Mouse (Mus musculus): ENCODE measurements around the gene Gm26661. TPM values are rescaled to one million over a fixed set of nuclear protein-coding genes. Genes with fewer than 3 reads are reported as not detected.

The Gm26661 gene
- polyA plus RNA-seq, 1 experiment from 2014 or later: not detected

GRCm38 (mm10) chr14:7826151-7826937, 35.0 kb downstream of the Gm26661 start:
- 35% methylated on average over 10 of the region's 10 CpGs for WGBS
- Histone ChIP-seq H3K9me3 (no peaks in the 10 kb centered on the region), H3K36me3 (no peaks in the 10 kb centered on the region), H3K4me2 (no peak overlapping the region), H3K27me3 (no peaks in the 10 kb centered on the region), H3K9ac (peak overlapping the region; percentile 20; the same call in 1 of the 2 replicates), H3K4me1 (replicated peaks) (peaks cover 37% of the 10 kb centered on the region), H3K4me3 (no peak overlapping the region), H3K27ac (peak overlapping the region; percentile 61)
- ATAC-seq (ENCODE audit: low FRiP score): peak; percentile 40; the same call in 1 of the 2 replicates

GRCm38 (mm10) chr14:7829181-7829580, 37.8 kb downstream of the Gm26661 start:
- Histone ChIP-seq H3K9ac (no peak overlapping the region), H3K27ac (no peak overlapping the region), H3K9me3 (no peaks in the 10 kb centered on the region), H3K36me3 (no peaks in the 10 kb centered on the region), H3K27me3 (no peaks in the 10 kb centered on the region), H3K4me2 (no peak overlapping the region), H3K4me3 (no peak overlapping the region), H3K4me1 (replicated peaks) (peaks cover 35% of the 10 kb centered on the region)
- WGBS: 88% methylated on average over 2 of the region's 2 CpGs
- ATAC-seq (ENCODE audit: low FRiP score): no peak

- Histone ChIP-seq H3K9me3 (no peaks in the 10 kb centered on the region), H3K4me2 (no peak overlapping the region), H3K27ac (no peak overlapping the region), H3K4me3 (no peak overlapping the region), H3K4me1 (replicated peaks) (0 out of 2 replicates have a peak, but pooled peaks cover 18% of the 10 kb centered on the region), H3K27me3 (no peaks in the 10 kb centered on the region), H3K36me3 (no peaks in the 10 kb centered on the region), H3K9ac (no peak overlapping the region)
- no peak for ATAC-seq (ENCODE audit: low FRiP score)
- 62% methylated on average over 1 of the region's 1 CpGs for WGBS
Measured at GRCm38 (mm10) chr14:7831770-7832439, 40.5 kb downstream of the Gm26661 start.

- H3K9me3 ChIP-seq: no peaks in the 10 kb centered on the region
- H3K4me3 ChIP-seq: no peak overlapping the region
- no peak overlapping the region for H3K9ac ChIP-seq
- no peaks in the 10 kb centered on the region for H3K27me3 ChIP-seq
- H3K4me2 ChIP-seq: no peak overlapping the region
- WGBS: 95% methylated on average over 5 of the region's 5 CpGs
- H3K4me1 ChIP-seq (replicated peaks): 0 out of 2 replicates have a peak, but pooled peaks cover 14% of the 10 kb centered on the region
- no peak for ATAC-seq (ENCODE audit: low FRiP score)
- H3K36me3 ChIP-seq: no peaks in the 10 kb centered on the region
- no peak overlapping the region for H3K27ac ChIP-seq
Measured at GRCm38 (mm10) chr14:7832440-7832783, 41.0 kb downstream of the Gm26661 start.

GRCm38 (mm10) chr14:7833458-7833857, 42.1 kb downstream of the Gm26661 start:
- no peak overlapping the region for H3K4me3 ChIP-seq
- WGBS: 76% methylated on average over 4 of the region's 4 CpGs
- no peak for ATAC-seq (ENCODE audit: low FRiP score)

GRCm38 (mm10) chr14:7838564-7839089, 47.2 kb downstream of the Gm26661 start:
- 88% methylated on average over 5 of the region's 5 CpGs for WGBS
- Histone ChIP-seq H3K9me3 (no peaks in the 10 kb centered on the region), H3K27me3 (no peaks in the 10 kb centered on the region), H3K4me3 (no peak overlapping the region), H3K4me2 (no peak overlapping the region), H3K27ac (no peak overlapping the region), H3K9ac (no peak overlapping the region), H3K4me1 (replicated peaks) (peaks cover 13% of the 10 kb centered on the region), H3K36me3 (no peaks in the 10 kb centered on the region)
- ATAC-seq (ENCODE audit: low FRiP score): no peak

More at GRCm38 (mm10) chr14:7833458-7833857, 42.1 kb downstream of the Gm26661 start:
- Histone ChIP-seq H3K27me3 (no peaks in the 10 kb centered on the region), H3K27ac (no peak overlapping the region), H3K9me3 (no peaks in the 10 kb centered on the region), H3K4me2 (no peak overlapping the region), H3K4me1 (replicated peaks) (peaks cover 14% of the 10 kb centered on the region; the same call in 1 of the 2 replicates), H3K9ac (no peak overlapping the region), H3K36me3 (no peaks in the 10 kb centered on the region)

GRCm38 (mm10) chr14:7839950-7840514, 48.6 kb downstream of the Gm26661 start:
- no peaks in the 10 kb centered on the region for H3K27me3 ChIP-seq
- H3K4me2 ChIP-seq: no peak overlapping the region
- H3K4me3 ChIP-seq: no peak overlapping the region
- no peak overlapping the region for H3K27ac ChIP-seq
- H3K9me3 ChIP-seq: no peaks in the 10 kb centered on the region
- no peak for ATAC-seq (ENCODE audit: low FRiP score)
- no peak overlapping the region for H3K9ac ChIP-seq
- H3K36me3 ChIP-seq: no peaks in the 10 kb centered on the region
- H3K4me1 ChIP-seq (replicated peaks): peaks cover 12% of the 10 kb centered on the region
- 63% methylated on average over 8 of the region's 8 CpGs for WGBS

Other genes with a start within 250 kb of the Gm26661 start
- gene Gm3558, start 223.0 kb upstream of the Gm26661 start, polyA plus RNA-seq (2015; fragmentation: Nextera tagmentation; extraction: Ambion mirVana): 4.0 and 4.4 TPM in 2 replicates
- not detected in 2 replicates for gene Gm10338, start 196.0 kb upstream of the Gm26661 start, polyA plus RNA-seq (2015; fragmentation: Nextera tagmentation; extraction: Ambion mirVana)
- gene Gm10128, start 147.6 kb upstream of the Gm26661 start, polyA plus RNA-seq (2015; fragmentation: Nextera tagmentation; extraction: Ambion mirVana): not detected in 2 replicates
- gene Flnb, start 26.4 kb downstream of the Gm26661 start, polyA plus RNA-seq (2015; fragmentation: Nextera tagmentation; extraction: Ambion mirVana): 6.5 and 7.4 TPM in 2 replicates
- 0.26 and 1.0 TPM in 2 replicates for gene Gm45521, start 165.7 kb downstream of the Gm26661 start, polyA plus RNA-seq (2015; fragmentation: Nextera tagmentation; extraction: Ambion mirVana)
- gene Dnase1l3, start 203.0 kb downstream of the Gm26661 start, polyA plus RNA-seq (2015; fragmentation: Nextera tagmentation; extraction: Ambion mirVana): 0.04 and 0.10 TPM in 2 replicates
- gene Abhd6, start 211.3 kb downstream of the Gm26661 start, polyA plus RNA-seq (2015; fragmentation: Nextera tagmentation; extraction: Ambion mirVana): 31.7 and 31.9 TPM in 2 replicates